Mouse (Mus musculus): Measurements from ENCODE around the gene Zfp971.
"Not testable (repeated sequence)": the region's sequence is repeated elsewhere in the genome, so short reads cannot be mapped to it uniquely, and the experiment has no call there.

- TF ChIP-seq ZNF384 (IDR thresholded peaks at IDR 0.05; ENCODE audit: low read depth, low read length); MAFK (IDR thresholded peaks at IDR 0.05; ENCODE audit: insufficient read depth, low read depth, low read length): not testable (repeated sequence)
Observed at GRCm38 (mm10) chr2:178020773-178021172, 2.3 kb upstream of the Zfp971 start.
